Mouse (Mus musculus) embryo, embryonic 11 days (tissue): ENCODE data around the gene Chst1.

ENCODE experiments used
- DNase-seq: peaks from one replicate; pipeline ENCODE4 v3.0.0-alpha.2; 2015

The Chst1 gene

GRCm38 (mm10) chr2:92609704-92610379 is 10.3 kb downstream of the Chst1 start:
- DNase-seq, result no peak

DNA sequence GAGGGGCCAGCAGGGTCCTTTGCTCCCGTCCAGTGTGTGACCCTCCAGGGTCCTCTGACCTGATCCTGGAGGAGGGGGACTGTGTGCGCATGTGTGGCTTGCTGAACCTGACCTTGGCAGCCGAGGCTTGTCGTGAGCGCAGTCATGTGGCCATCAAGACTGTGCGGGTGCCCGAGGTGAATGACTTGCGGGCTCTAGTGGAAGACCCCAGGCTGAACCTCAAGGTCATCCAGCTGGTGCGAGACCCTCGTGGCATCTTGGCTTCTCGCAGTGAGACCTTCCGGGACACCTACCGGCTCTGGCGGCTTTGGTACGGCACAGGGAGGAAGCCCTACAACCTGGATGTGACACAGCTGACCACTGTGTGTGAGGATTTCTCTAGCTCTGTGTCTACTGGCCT is 14.1 kb downstream of the Chst1 start:
- DNase-seq, result no peak

- no peak for DNase-seq
Measured at GRCm38 (mm10) chr2:92614106-92614505, 14.6 kb downstream of the Chst1 start.

GRCm38 (mm10) chr2:92617077-92617756 is 17.7 kb downstream of the Chst1 start:
- DNase-seq, result no peak

GRCm38 (mm10) chr2:92618016-92618415 is 18.5 kb downstream of the Chst1 start:
- DNase-seq, result no peak

DNA sequence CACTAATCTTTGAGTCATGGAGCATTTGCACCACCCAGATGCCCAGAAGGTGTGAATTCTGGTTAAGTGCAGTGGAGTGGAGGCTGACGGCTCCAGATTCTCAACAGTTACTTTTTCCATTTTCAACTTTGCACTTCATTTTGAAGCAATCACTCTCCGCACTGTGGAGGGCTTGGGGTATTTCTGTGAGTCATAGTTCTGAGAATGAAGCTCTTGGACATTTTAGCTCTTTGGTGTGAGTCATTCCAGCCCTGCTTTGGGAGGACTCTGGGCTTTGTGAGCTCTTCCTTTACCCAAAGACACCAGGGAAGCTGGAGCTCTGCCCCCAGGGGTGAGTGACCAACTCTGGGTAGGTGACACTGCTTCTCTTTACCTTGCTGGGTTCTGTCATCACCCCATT is 28.1 kb downstream of the Chst1 start:
- DNase-seq, result no peak

DNA sequence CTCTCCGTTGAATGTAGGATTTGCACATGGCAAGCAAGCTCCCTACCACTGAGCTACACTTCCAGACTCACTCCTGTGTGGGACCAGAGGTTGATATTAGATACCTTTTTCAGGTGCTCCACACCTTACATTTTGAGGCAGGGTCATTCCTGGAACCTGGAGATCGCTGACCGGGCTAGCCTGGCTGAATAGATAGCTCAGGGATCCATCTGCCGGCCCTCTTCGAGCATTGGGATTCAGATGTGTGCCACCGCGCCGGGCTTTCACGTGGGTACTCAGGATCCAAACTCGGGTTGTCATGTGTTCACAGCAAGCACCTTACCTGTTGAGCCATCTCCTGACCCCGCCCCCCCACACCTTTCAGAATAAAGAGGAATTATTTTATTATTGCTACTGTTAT is 31.3 kb downstream of the Chst1 start:
- DNase-seq, result no peak

GRCm38 (mm10) chr2:92632027-92632426 is 32.5 kb downstream of the Chst1 start:
- DNase-seq, result no peak

GRCm38 (mm10) chr2:92640555-92640954 is 41.0 kb downstream of the Chst1 start:
- peak; percentile 41 for DNase-seq

DNA sequence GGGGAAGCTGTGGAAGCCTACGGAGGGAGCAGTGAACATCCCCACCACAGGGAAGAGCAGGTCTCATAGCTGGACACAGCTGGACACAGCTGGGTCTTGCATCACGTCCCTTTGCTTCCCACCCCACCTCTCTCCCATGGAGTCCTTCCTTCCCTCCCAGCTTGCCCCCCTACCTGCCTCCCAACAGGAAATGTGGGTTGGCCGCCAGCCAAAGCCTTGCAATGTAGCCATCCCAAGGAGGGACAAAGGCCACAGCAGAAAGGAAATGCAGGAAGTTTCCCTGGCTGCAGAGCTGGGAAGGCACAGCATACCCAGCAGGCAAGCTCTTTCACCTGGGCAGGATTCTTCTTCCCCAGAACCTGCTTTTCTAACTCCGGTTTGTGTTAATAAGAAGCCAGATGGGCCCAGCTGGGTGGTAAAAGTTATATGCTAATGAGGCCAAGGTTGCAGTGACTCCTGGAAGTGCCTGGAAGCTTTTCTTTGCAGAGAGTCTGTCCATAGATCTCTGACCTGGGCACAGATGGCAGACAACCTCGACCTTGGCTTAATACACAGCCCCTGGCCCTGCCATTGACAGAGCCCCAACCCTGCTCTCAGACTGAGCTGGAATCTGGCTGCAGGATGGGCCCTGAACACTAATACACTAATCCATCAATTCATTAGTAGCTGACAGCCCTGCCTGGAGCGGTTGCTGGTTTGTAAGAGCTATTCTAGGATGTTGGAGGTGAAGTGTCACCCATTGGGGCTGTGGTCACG is 46.0 kb downstream of the Chst1 start:
- peak; percentile 47 for DNase-seq

- no peak for DNase-seq
Measured at GRCm38 (mm10) chr2:92649154-92649801, 49.8 kb downstream of the Chst1 start.

GRCm38 (mm10) chr2:92650428-92650827 is 50.9 kb downstream of the Chst1 start:
- DNase-seq, result no peak

DNA sequence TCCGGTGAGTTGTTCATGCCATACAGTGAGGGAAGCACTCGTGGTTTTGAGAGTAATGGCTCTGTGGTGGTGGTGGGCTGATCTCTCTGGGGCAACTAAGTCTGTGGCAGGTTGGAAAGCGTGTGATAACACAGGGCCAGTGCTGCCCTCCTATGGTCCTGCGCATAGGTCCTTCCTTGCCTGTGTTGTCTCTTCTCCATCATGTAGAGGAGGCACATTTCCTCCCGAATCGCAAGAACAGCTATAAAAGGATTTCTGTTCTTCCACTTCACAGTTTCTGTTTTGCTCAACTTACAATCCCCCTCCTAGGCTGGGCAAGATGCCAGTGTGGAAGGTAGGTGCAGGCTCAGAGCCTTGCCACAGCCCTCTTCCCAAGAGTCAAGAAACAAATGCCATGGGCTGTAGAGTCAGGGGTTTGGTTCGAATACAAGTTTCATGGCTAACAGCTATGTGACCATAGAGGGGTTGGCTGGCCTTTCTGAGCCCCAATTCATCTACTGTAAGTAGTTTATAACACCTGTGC is 51.8 kb downstream of the Chst1 start:
- no peak for DNase-seq

GRCm38 (mm10) chr2:92657189-92657588 is 57.7 kb downstream of the Chst1 start:
- DNase-seq, result no peak

DNA sequence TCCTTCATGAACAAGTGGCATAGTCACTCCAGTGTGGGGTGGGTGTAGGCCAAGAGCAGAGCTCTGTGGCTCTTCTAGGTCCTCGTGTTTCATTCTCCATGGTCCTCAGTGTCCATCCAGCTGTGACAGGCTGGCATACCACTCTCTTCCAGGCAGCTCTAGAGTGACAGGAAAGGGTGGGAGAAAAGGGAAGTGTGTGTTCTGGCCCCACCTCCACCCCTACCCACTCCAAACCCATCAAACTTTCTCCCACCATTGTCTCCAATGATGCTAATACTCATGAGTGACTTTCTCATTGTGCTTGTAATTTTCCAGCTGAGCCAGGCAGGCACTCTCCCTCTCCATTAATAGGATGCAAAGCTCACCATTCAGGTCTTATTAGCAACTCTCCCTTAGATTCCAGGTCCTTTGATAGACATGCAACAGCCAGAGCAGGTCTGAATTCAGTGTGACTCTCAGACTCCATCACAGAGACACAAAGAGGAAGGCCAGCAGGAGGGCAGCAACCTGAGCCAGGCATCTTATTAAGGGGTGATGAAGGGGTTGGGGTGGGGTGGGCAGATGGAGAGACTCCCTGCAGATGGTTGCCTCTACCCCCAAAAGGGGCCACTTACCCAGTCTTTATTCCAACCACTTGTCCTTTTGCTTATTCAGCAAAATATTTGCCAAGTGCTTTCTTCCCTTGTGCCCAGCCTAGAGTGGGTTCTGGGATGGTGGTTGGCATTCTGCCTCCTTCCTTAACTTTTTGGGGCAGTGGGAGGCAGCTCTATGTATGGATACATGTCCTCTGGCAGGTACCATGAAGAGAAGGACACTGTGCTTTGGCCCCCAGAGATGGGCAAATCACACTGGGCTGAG is 59.0 kb downstream of the Chst1 start:
- DNase-seq, result no peak

GRCm38 (mm10) chr2:92659491-92660035 is 60.1 kb downstream of the Chst1 start:
- DNase-seq, result peak; percentile 39

DNA sequence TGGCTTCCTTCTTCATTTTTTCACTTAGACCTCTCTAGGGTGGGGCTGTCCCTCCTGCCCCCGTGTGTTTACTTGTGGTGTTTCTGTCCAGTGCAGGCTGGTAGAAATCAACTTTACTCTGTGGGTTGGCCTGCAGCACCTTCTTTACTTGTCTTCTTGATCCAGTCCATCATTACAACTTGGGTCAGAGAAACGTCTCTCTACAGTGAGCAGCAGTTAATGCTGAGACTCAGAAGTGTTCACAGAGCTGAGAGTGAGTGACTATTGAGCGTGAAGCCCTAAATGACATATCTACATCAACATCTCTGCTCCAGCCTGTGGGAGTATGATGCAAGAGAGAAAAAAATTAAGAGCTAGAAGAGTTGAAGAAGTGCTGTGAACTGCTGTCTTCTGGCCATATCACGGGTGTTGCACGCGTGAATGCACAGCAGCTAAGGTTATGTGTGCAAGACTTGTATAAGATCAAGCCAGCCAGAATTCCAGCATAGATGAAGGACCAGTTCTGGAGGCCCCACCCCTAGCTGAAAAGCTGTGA is 63.1 kb downstream of the Chst1 start:
- DNase-seq, result no peak
